Mouse (Mus musculus) embryonic fibroblast, embryonic 13.5 days (primary cell): Measurements from ENCODE around the gene Ano2. TPM values are rescaled to one million over a fixed set of nuclear protein-coding genes. Genes with fewer than 3 reads are reported as not detected.
A peak's percentile ranks its signal among the peaks of the same experiment; 100 is the strongest.

Source experiments
- H3K27ac ChIP-seq: 2 replicates; pipeline ENCODE4 v1.5.1; 2012; ENCODE audit warnings: low read length, control low read depth, inconsistent platforms; ENCODE audit not compliant: insufficient read depth
- H3K4me1 ChIP-seq: 2 replicates; pipeline ENCODE4 v1.6.1; 2011; ENCODE audit warnings: low read length; ENCODE audit not compliant: control insufficient read depth, insufficient read depth
- H3K4me3 ChIP-seq: 2 replicates; pipeline ENCODE4 v1.5.1; 2011; ENCODE audit warnings: mild to moderate bottlenecking, control low read depth, low read length; ENCODE audit not compliant: insufficient read depth
- CTCF ChIP-seq: IDR thresholded peaks from 2 replicates; pipeline ENCODE4 v1.5.1; 2011; ENCODE audit warnings: mild to moderate bottlenecking, control low read depth, low read length, moderate library complexity, borderline replicate concordance; ENCODE audit not compliant: insufficient read depth
- POLR2A ChIP-seq: IDR thresholded peaks from 2 replicates; pipeline ENCODE4 v1.6.1; 2011; ENCODE audit warnings: low read depth, mild to moderate bottlenecking, control low read depth, low read length, moderate library complexity
- polyA plus RNA-seq: library from polyadenylated mRNA; stranded (reverse); fragments of >200 nt; gene quantifications from 2 replicates; pipeline ENCODE4 v1.2.4, GENCODE M21; 2011; ENCODE audit warnings: low read depth; ENCODE audit not compliant: missing spikeins, insufficient read length

The Ano2 gene
- polyA plus RNA-seq, 1 experiment = not detected

GRCm38 (mm10) chr6:125973551-125973950 is 283.3 kb downstream of the Ano2 start:
- Histone ChIP-seq H3K4me1 (no peaks in the 10 kb centered on the region), H3K4me3 (no peak overlapping the region), H3K27ac (no peak overlapping the region)
- no peak for TF ChIP-seq POLR2A
- no peak for TF ChIP-seq CTCF

- TF ChIP-seq POLR2A = no peak
- no peak for TF ChIP-seq CTCF
- no peaks in the 10 kb centered on the region; the same call in 1 of the 2 replicates for H3K4me1 ChIP-seq
- H3K27ac ChIP-seq = no peak overlapping the region
- H3K4me3 ChIP-seq = no peak overlapping the region
Observed at GRCm38 (mm10) chr6:125975788-125976465, 285.7 kb downstream of the Ano2 start.

GRCm38 (mm10) chr6:125979601-125980000 is 289.4 kb downstream of the Ano2 start:
- Histone ChIP-seq H3K27ac (no peak overlapping the region), H3K4me3 (no peak overlapping the region), H3K4me1 (no peaks in the 10 kb centered on the region; the same call in 1 of the 2 replicates)
- TF ChIP-seq CTCF = no peak
- no peak for TF ChIP-seq POLR2A

- Histone ChIP-seq H3K27ac (no peak overlapping the region), H3K4me3 (no peak overlapping the region), H3K4me1 (no peaks in the 10 kb centered on the region; the same call in 1 of the 2 replicates)
- no peak for TF ChIP-seq CTCF
- TF ChIP-seq POLR2A = no peak
Observed at GRCm38 (mm10) chr6:125984050-125984449, 293.8 kb downstream of the Ano2 start.

- Histone ChIP-seq H3K4me1 (no peaks in the 10 kb centered on the region), H3K27ac (no peak overlapping the region), H3K4me3 (no peak overlapping the region)
- no peak for TF ChIP-seq CTCF
- no peak for TF ChIP-seq POLR2A
Observed at GRCm38 (mm10) chr6:125992731-125993130, 302.5 kb downstream of the Ano2 start.

- Histone ChIP-seq H3K27ac (no peak overlapping the region), H3K4me3 (no peak overlapping the region), H3K4me1 (no peaks in the 10 kb centered on the region)
- no peak for TF ChIP-seq POLR2A
- no peak for TF ChIP-seq CTCF
Observed at GRCm38 (mm10) chr6:126001797-126002196, 311.6 kb downstream of the Ano2 start.

GRCm38 (mm10) chr6:126003002-126003742 is 313.0 kb downstream of the Ano2 start:
- H3K4me3 ChIP-seq = no peak overlapping the region

GRCm38 (mm10) chr6:126006647-126007046 is 316.4 kb downstream of the Ano2 start:
- no peak overlapping the region for H3K27ac ChIP-seq
- H3K4me3 ChIP-seq = no peak overlapping the region
- no peaks in the 10 kb centered on the region for H3K4me1 ChIP-seq
- TF ChIP-seq CTCF (no peak), POLR2A (no peak)

More at GRCm38 (mm10) chr6:126003002-126003742, 313.0 kb downstream of the Ano2 start:
- TF ChIP-seq CTCF = no peak
- TF ChIP-seq POLR2A = no peak
- no peak overlapping the region for H3K27ac ChIP-seq
- H3K4me1 ChIP-seq = no peaks in the 10 kb centered on the region

GRCm38 (mm10) chr6:126009083-126009482 is 318.9 kb downstream of the Ano2 start:
- Histone ChIP-seq H3K27ac (peak overlapping the region; percentile 85), H3K4me1 (no peaks in the 10 kb centered on the region), H3K4me3 (no peak overlapping the region)
- no peak for TF ChIP-seq POLR2A
- TF ChIP-seq CTCF = no peak

- TF ChIP-seq CTCF = no peak
- TF ChIP-seq POLR2A = no peak
- Histone ChIP-seq H3K4me1 (no peaks in the 10 kb centered on the region), H3K4me3 (no peak overlapping the region), H3K27ac (no peak overlapping the region)
Observed at GRCm38 (mm10) chr6:126016991-126017390, 326.8 kb downstream of the Ano2 start.
